In genomic region chr11:30570568-30570967, GRCm38 (mm10) we compare ENCODE assay signal across 30 mouse cellular contexts.
"Had no signal": no experiment of that assay in that cellular context is flagged by ENCODE, and none has a peak within 500 bp of the region (broad histone marks: within the 10 kb centered on the region; RNA-seq: fewer than 3 reads in every experiment).

No protein-coding gene starts in this region.

- H3K36me3 ChIP-seq: limb, embryonic 10.5 days; limb, embryonic 12.5 days; limb, embryonic 13.5 days; limb, embryonic 15.5 days; liver, embryonic 12.5 days; liver, embryonic 13.5 days; liver, embryonic 15.5 days; lung, embryonic 15.5 days; midbrain, embryonic 10.5 days; midbrain, embryonic 12.5 days; midbrain, embryonic 13.5 days; midbrain, embryonic 15.5 days had no signal

- H3K4me1 ChIP-seq: limb, embryonic 10.5 days; limb, embryonic 12.5 days; limb, embryonic 13.5 days; limb, embryonic 15.5 days; liver, embryonic 12.5 days; liver, embryonic 13.5 days; liver, embryonic 15.5 days; lung, embryonic 15.5 days; megakaryocyte, embryonic 14.5 days; midbrain, embryonic 10.5 days; midbrain, embryonic 12.5 days; midbrain, embryonic 13.5 days; midbrain, embryonic 15.5 days had no signal

- H3K27me3 ChIP-seq: limb, embryonic 12.5 days; limb, embryonic 13.5 days; limb, embryonic 15.5 days; liver, embryonic 12.5 days; liver, embryonic 13.5 days; liver, embryonic 15.5 days; lung, embryonic 15.5 days; megakaryocyte, embryonic 14.5 days; midbrain, embryonic 12.5 days; midbrain, embryonic 13.5 days; midbrain, embryonic 15.5 days had no signal

- ATAC-seq: liver, embryonic 12.5 days; liver, postnatal 0 days; midbrain, embryonic 13.5 days; midbrain, embryonic 15.5 days; midbrain, embryonic 16.5 days had no signal

- DNase-seq: left cerebral cortex, postnatal 4 days; liver; liver, embryonic 13.5 days; liver, postnatal 0 days; lung, adult 18-20 months; lung, adult 2 months; lung, embryonic 14.5 days; lung, postnatal 10 days; lung, postnatal 14 days; lung, postnatal 4 days; midbrain, embryonic 14.5 days had no signal

- H3K4me3 ChIP-seq: left cerebral cortex, adult 2 months; limb, embryonic 10.5 days; limb, embryonic 12.5 days; limb, embryonic 13.5 days; limb, embryonic 15.5 days; liver, embryonic 12.5 days; liver, embryonic 13.5 days; liver, embryonic 15.5 days; lung, embryonic 15.5 days; megakaryocyte, embryonic 14.5 days; midbrain, embryonic 10.5 days; midbrain, embryonic 12.5 days; midbrain, embryonic 13.5 days; midbrain, embryonic 15.5 days; myocyte had no signal

- H3K4me2 ChIP-seq: limb, embryonic 12.5 days; limb, embryonic 13.5 days; limb, embryonic 15.5 days; liver, embryonic 11.5 days; liver, embryonic 12.5 days; liver, embryonic 13.5 days; liver, embryonic 15.5 days; lung, embryonic 14.5 days; lung, embryonic 15.5 days; midbrain, embryonic 11.5 days; midbrain, embryonic 12.5 days; midbrain, embryonic 13.5 days; midbrain, embryonic 15.5 days had no signal

- H3K27ac ChIP-seq: left cerebral cortex, adult 2 months; limb, embryonic 10.5 days; limb, embryonic 12.5 days; limb, embryonic 13.5 days; limb, embryonic 15.5 days; liver, embryonic 12.5 days; liver, embryonic 13.5 days; liver, embryonic 14.5 days; liver, embryonic 15.5 days; lung, embryonic 15.5 days; macrophage; midbrain, embryonic 10.5 days; midbrain, embryonic 12.5 days; midbrain, embryonic 13.5 days; midbrain, embryonic 15.5 days had no signal

- H3K9ac ChIP-seq: limb, embryonic 12.5 days; limb, embryonic 13.5 days; limb, embryonic 15.5 days; liver, embryonic 12.5 days; liver, embryonic 13.5 days; liver, embryonic 14.5 days; liver, embryonic 15.5 days; liver, postnatal 0 days; lung, embryonic 14.5 days; lung, embryonic 15.5 days; midbrain, embryonic 12.5 days; midbrain, embryonic 13.5 days; midbrain, embryonic 15.5 days had no signal

- H3K9me3 ChIP-seq: limb, embryonic 10.5 days; limb, embryonic 12.5 days; limb, embryonic 13.5 days; limb, embryonic 15.5 days; liver, embryonic 12.5 days; liver, embryonic 13.5 days; liver, embryonic 15.5 days; lung, embryonic 15.5 days; megakaryocyte, embryonic 14.5 days; midbrain, embryonic 10.5 days; midbrain, embryonic 12.5 days; midbrain, embryonic 13.5 days; midbrain, embryonic 15.5 days had no signal
